In the genomic region with DNA sequence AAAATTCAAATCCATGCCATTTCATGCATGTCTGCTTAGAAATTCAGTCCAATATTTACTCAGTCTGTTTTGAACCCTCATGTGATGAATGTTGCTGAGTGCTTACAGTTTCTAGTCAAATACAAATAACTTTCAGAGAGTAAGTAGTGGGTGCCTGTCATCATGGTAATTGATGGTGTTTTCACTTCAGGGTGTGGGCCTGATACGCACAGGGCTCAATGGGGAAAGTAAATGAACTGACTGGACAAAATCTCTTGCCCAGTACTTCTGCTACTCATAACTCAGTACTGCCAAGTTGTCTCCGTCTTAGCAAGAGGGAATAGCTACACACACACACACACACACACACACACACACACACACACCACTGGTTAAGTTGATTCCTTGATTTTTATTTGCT, we compare ENCODE assay signal across 19 mouse cellular contexts.
DNase-seq lines count a peak whose midpoint lies in the region; ATAC-seq and TF ChIP-seq lines count a peak whose summit lies in the region.
"Had no signal": no experiment of that assay in that cellular context is flagged by ENCODE, and none has a peak within 500 bp of the region (broad histone marks: within the 10 kb centered on the region; RNA-seq: fewer than 3 reads in every experiment).

No protein-coding gene starts in this region.

- no peaks in the 10 kb centered on the region for H3K9me3 ChIP-seq in heart, embryonic 10.5 days
- no peaks in the 10 kb centered on the region for H3K9me3 ChIP-seq in heart, postnatal 0 days (replicated peaks; ENCODE audit: control insufficient read depth, low read length)
- H3K9me3 ChIP-seq: embryonic facial prominence, embryonic 10.5 days; forebrain, embryonic 13.5 days; G1E; hindbrain, embryonic 15.5 days; limb, embryonic 12.5 days; liver, embryonic 12.5 days; lung, embryonic 15.5 days; midbrain, embryonic 10.5 days; neural tube, embryonic 13.5 days had no signal

- H3K27ac ChIP-seq in heart, embryonic 10.5 days, result peak overlapping the region; percentile 22; the same call in 1 of the 2 replicates
- H3K27ac ChIP-seq in heart, postnatal 0 days (ENCODE audit: low read depth), result peak overlapping the region; percentile 46
- H3K27ac ChIP-seq in macrophage, result 0 out of 2 replicates have a peak overlapping the region, but pooled peaks have one; percentile 13
- H3K27ac ChIP-seq: embryonic facial prominence, embryonic 10.5 days; forebrain, embryonic 13.5 days; hindbrain, embryonic 15.5 days; limb, embryonic 12.5 days; liver, embryonic 12.5 days; lung, embryonic 15.5 days; midbrain, embryonic 10.5 days; neural tube, embryonic 13.5 days had no signal

- no peak for TF ChIP-seq CTCF in heart, postnatal 0 days (IDR thresholded peaks at IDR 0.05; ENCODE audit: low read depth)

- ATAC-seq in heart, postnatal 0 days (ENCODE audit: insufficient read depth, low read depth), result peak; percentile 44; the same call in 1 of the 2 replicates
- ATAC-seq: forebrain, embryonic 13.5 days; intestine, postnatal 0 days; liver, embryonic 12.5 days had no signal

- H3K4me3 ChIP-seq in heart, embryonic 10.5 days, result no peak overlapping the region
- H3K4me3 ChIP-seq in heart, postnatal 0 days (ENCODE audit: low read depth, low read length), result no peak overlapping the region
- no peak overlapping the region for H3K4me3 ChIP-seq in macrophage (ENCODE audit: inconsistent target)
- H3K4me3 ChIP-seq: embryonic facial prominence, embryonic 10.5 days; forebrain, embryonic 13.5 days; hindbrain, embryonic 15.5 days; limb, embryonic 12.5 days; liver, embryonic 12.5 days; lung, embryonic 15.5 days; midbrain, embryonic 10.5 days; neural tube, embryonic 13.5 days had no signal

- intact Hi-C loops in heart, postnatal 10 days (cut with DNase I), result no loop called here

- no peaks in the 10 kb centered on the region for H3K79me2 ChIP-seq in macrophage (ENCODE audit: inconsistent target)

- no peak for DNase-seq in heart, embryonic 10.5 days (ENCODE audit: low spot score)
- no peak for DNase-seq in heart, adult 18-20 months
- no peak for DNase-seq in heart, postnatal 0 days (ENCODE audit: low spot score)
- no peak for DNase-seq in heart, postnatal 10 days
- DNase-seq in 3T3-L1 (ENCODE audit: low read depth, low spot score), result peak; percentile 55
- no peak for DNase-seq in adrenal gland, postnatal 4 days (ENCODE audit: low spot score in 2 of 2)
- DNase-seq in kidney, adult 18-20 months, result no peak
- DNase-seq: spleen, adult 18-20 months had no signal

- peaks cover 6% of the 10 kb centered on the region for H3K36me3 ChIP-seq in heart, embryonic 10.5 days
- H3K36me3 ChIP-seq in heart, postnatal 0 days (replicated peaks; ENCODE audit: control insufficient read depth, insufficient read depth, low read length), result 0 out of 2 replicates have a peak, but pooled peaks cover 3% of the 10 kb centered on the region
- no peaks in the 10 kb centered on the region for H3K36me3 ChIP-seq in macrophage (ENCODE audit: inconsistent target)
- H3K36me3 ChIP-seq: G1E; hindbrain, embryonic 15.5 days; limb, embryonic 12.5 days; liver, embryonic 12.5 days; lung, embryonic 15.5 days had no signal

- WGBS in heart, embryonic 10.5 days, result 58% methylated on average over 2 of the region's 2 CpGs
- 30% methylated on average over 2 of the region's 2 CpGs for WGBS in heart, postnatal 0 days
- 82% methylated on average over 2 of the region's 2 CpGs for WGBS in macrophage (ENCODE audit: missing documents)

- peaks cover 42% of the 10 kb centered on the region for H3K4me1 ChIP-seq in heart, embryonic 10.5 days
- peaks cover 30% of the 10 kb centered on the region for H3K4me1 ChIP-seq in heart, postnatal 0 days (ENCODE audit: control insufficient read depth, insufficient read depth)

- H3K4me2 ChIP-seq in heart, postnatal 0 days (ENCODE audit: low read depth, low read length), result no peak overlapping the region
- H3K4me2 ChIP-seq: forebrain, embryonic 13.5 days; hindbrain, embryonic 15.5 days; limb, embryonic 12.5 days; liver, embryonic 12.5 days; lung, embryonic 15.5 days; neural tube, embryonic 13.5 days had no signal

- no peak overlapping the region for H3K9ac ChIP-seq in heart, postnatal 0 days (replicated peaks; ENCODE audit: low read depth, low read length)
- H3K9ac ChIP-seq: forebrain, embryonic 13.5 days; hindbrain, embryonic 15.5 days; limb, embryonic 12.5 days; liver, embryonic 12.5 days; lung, embryonic 15.5 days; neural tube, embryonic 13.5 days had no signal

- H3K27me3 ChIP-seq in heart, embryonic 10.5 days (ENCODE audit: insufficient read depth, poor library complexity, severe bottlenecking), result no peaks in the 10 kb centered on the region
- no peaks in the 10 kb centered on the region for H3K27me3 ChIP-seq in heart, postnatal 0 days (ENCODE audit: control insufficient read depth, insufficient read depth, low read length)
- H3K27me3 ChIP-seq: forebrain, embryonic 13.5 days; hindbrain, embryonic 15.5 days; liver, embryonic 12.5 days; lung, embryonic 15.5 days; neural tube, embryonic 13.5 days had no signal

- no peak for TF ChIP-seq EP300 in heart, postnatal 0 days (IDR thresholded peaks at IDR 0.05; ENCODE audit: low read depth)
